Mouse (Mus musculus): ENCODE data around the gene Doxl2. TPM values are rescaled to one million over a fixed set of nuclear protein-coding genes. Genes with fewer than 3 reads are reported as not detected.

The Doxl2 gene
- polyA plus RNA-seq, 1 experiment from 2014 or later: not detected

DNA sequence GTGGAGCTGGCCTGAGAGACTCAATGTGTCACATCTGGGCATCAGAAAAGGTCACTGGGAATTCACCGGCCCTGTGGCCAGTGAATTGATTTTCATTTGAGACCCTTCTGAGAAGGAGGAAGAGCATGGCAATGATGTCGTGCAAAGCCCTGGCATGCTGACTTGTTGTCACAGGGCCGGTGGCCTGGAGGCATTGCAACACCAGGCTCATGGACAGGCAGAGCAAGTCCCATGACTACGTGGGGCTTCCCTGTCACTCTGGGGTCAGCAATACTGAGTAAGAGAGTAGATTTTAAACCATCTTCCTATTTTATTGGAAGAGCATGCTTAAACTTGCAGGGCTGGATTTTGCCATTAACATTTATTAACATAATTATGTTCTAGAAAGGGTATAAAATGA lies 38.3 kb downstream of the Doxl2 start:
- no peak overlapping the region for H3K4me3 ChIP-seq
- H3K4me1 ChIP-seq: no peaks in the 10 kb centered on the region
- H3K9me3 ChIP-seq: no peaks in the 10 kb centered on the region
- no peaks in the 10 kb centered on the region for H3K27me3 ChIP-seq (replicated peaks)
- WGBS: 87% methylated on average over 4 of the region's 4 CpGs
- ATAC-seq (ENCODE audit: low FRiP score, low read depth): no peak
- no peak overlapping the region for H3K9ac ChIP-seq
- no peak overlapping the region for H3K27ac ChIP-seq
- H3K4me2 ChIP-seq (replicated peaks): no peak overlapping the region
- H3K36me3 ChIP-seq: no peaks in the 10 kb centered on the region

DNA sequence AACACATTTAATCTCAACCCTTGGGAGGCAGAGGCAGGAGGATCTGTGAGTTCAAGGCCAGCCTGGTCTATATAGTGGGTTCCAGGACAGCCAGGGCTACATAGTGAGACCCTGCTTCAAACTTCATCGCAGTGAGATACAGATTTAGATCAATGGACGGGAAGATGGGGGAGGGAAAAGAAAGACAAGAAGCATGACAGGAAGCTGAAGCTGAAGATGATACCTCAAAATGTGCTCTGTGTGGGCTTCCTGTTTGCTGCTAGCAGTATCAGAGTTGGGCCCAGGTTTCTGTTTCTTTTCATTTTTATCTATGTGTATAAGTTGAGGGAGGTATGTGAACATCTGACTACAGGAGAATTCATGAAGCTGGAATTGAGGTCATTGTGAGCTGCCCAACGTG lies 38.7 kb downstream of the Doxl2 start:
- 88% methylated on average over 3 of the region's 3 CpGs for WGBS
- H3K9me3 ChIP-seq: no peaks in the 10 kb centered on the region

DNA sequence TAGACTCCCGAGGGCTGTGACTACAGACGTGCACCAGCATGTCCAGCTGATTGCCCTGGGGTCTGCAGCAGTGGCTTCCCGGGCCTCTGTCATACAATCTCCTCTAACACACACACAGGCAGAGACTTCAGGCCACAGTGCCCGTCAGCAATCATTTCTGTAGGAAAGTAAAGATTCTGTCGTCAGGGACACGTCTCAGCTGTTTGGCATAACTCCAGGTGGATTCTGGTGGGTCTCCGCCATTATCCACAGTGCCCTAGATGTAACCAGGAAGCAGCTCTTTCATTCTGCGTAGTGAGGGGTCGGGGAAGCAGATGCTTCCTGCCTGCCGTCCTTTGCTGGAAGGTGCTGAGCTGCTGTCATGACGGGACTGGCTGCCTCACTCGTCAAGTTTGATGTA lies 42.4 kb downstream of the Doxl2 start:
- H3K27ac ChIP-seq: no peak overlapping the region
- no peaks in the 10 kb centered on the region for H3K36me3 ChIP-seq
- no peak overlapping the region for H3K9ac ChIP-seq
- 79% methylated on average over 12 of the region's 12 CpGs for WGBS
- H3K9me3 ChIP-seq: no peaks in the 10 kb centered on the region
- ATAC-seq (ENCODE audit: low FRiP score, low read depth): no peak
- H3K4me3 ChIP-seq: no peak overlapping the region
- H3K27me3 ChIP-seq (replicated peaks): no peaks in the 10 kb centered on the region
- no peak overlapping the region for H3K4me2 ChIP-seq (replicated peaks)
- peaks cover 7% of the 10 kb centered on the region; the same call in 1 of the 2 replicates for H3K4me1 ChIP-seq

More for the DNA sequence above, 38.7 kb downstream of the Doxl2 start:
- Histone ChIP-seq H3K4me2 (replicated peaks) (no peak overlapping the region), H3K4me3 (no peak overlapping the region), H3K27me3 (replicated peaks) (no peaks in the 10 kb centered on the region), H3K27ac (no peak overlapping the region), H3K9ac (no peak overlapping the region), H3K36me3 (no peaks in the 10 kb centered on the region), H3K4me1 (no peaks in the 10 kb centered on the region)
- ATAC-seq (ENCODE audit: low FRiP score, low read depth): no peak

DNA sequence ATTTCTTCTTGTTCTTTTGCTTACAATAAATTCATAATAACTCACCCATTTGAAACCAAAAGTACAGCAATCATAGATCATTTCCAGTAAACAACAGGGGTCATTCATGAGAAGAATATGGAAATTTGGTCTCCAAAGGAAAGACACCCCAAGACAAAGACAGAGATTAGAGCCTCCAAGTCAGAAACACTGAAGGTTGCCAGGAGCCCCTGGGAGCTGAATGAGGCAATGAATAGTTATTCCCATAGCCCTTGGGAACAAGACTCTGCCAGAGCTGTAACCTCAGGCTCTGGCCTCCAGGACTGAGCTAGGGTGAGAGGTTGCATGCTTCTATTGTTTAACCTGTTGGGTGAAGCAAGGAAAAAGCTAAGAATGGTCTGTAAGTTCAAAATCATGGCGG lies 44.6 kb downstream of the Doxl2 start:
- H3K4me3 ChIP-seq: no peak overlapping the region
- H3K4me1 ChIP-seq: peaks cover 7% of the 10 kb centered on the region; the same call in 1 of the 2 replicates
- no peak overlapping the region for H3K27ac ChIP-seq
- H3K9ac ChIP-seq: no peak overlapping the region
- H3K36me3 ChIP-seq: no peaks in the 10 kb centered on the region
- no peak for ATAC-seq (ENCODE audit: low FRiP score, low read depth)
- no peaks in the 10 kb centered on the region for H3K9me3 ChIP-seq
- H3K4me2 ChIP-seq (replicated peaks): no peak overlapping the region
- WGBS: 87% methylated on average over 1 of the region's 1 CpGs
- H3K27me3 ChIP-seq (replicated peaks): no peaks in the 10 kb centered on the region

DNA sequence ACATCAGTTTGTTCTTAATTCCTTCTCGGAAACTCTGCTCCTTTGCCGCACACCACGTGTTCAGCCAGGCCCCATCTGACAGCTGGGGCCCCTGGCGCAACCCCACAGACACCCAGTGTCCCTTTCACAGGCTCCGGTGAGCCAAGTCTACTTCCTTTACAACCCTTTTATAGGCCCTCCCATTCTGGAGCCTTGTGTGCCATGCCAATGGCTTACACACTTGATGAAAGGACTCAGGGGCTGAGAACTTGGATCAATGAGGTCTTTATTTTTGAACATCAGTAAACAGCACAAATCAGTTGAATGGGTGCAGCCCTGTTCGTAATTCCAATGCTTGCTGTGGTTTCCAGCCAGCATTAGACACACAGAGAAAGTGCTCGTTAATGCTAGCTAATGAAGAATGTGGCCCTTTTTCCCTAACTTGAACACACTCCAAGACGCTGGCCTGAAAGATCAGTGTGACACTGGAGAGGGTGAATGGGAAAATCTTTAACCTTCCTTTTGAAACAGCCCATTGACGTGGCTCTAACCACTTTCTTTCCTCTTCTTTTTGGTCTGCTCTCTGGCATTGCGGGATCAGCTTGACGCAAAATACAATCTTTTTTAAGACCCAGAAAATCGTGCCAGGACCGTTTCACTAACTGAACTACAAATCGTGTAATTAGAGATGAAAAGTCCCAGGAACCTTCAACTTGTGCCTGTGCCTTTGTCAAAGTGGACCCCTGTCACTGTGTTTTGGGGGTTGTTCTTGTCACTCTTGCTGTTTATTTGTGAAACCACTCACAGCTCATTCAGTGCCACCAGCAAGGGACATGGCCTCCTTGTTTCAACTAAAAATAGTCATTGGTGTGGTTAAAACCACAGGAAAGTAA lies 46.6 kb downstream of the Doxl2 start:
- Histone ChIP-seq H3K9me3 (no peaks in the 10 kb centered on the region), H3K36me3 (no peaks in the 10 kb centered on the region), H3K4me2 (replicated peaks) (no peak overlapping the region), H3K4me3 (no peak overlapping the region), H3K27ac (no peak overlapping the region), H3K9ac (no peak overlapping the region), H3K4me1 (peaks cover 7% of the 10 kb centered on the region; the same call in 1 of the 2 replicates), H3K27me3 (replicated peaks) (no peaks in the 10 kb centered on the region)
- 41% methylated on average over 14 of the region's 14 CpGs for whole genome bisulfite sequencing
- ATAC-seq (ENCODE audit: low FRiP score, low read depth): peak; percentile 63

DNA sequence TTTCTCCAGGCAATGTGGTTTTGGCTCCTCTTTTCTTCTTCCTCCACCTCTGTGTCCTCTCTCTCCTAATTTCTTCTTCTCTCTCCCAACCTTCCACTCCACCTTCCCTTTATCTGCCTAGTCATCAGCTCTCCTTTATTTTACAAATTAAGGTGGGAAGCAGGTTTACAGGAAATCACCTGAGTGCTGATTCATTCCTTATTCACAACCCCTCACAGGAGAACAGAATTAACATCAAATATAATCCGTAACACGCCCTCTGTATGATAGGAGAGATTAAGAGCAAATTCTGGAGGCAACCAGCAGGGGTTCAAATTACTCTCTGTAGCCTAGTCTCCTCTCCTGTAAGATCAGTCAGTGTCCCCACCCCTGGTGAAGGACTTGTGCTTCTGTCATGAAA lies 47.6 kb downstream of the Doxl2 start:
- no peak for ATAC-seq (ENCODE audit: low FRiP score, low read depth)
- Histone ChIP-seq H3K27ac (no peak overlapping the region), H3K36me3 (no peaks in the 10 kb centered on the region), H3K4me1 (peaks cover 7% of the 10 kb centered on the region; the same call in 1 of the 2 replicates), H3K27me3 (replicated peaks) (no peaks in the 10 kb centered on the region), H3K4me3 (no peak overlapping the region), H3K9ac (no peak overlapping the region), H3K9me3 (no peaks in the 10 kb centered on the region), H3K4me2 (replicated peaks) (no peak overlapping the region)
- 90% methylated on average over 2 of the region's 2 CpGs for WGBS

DNA sequence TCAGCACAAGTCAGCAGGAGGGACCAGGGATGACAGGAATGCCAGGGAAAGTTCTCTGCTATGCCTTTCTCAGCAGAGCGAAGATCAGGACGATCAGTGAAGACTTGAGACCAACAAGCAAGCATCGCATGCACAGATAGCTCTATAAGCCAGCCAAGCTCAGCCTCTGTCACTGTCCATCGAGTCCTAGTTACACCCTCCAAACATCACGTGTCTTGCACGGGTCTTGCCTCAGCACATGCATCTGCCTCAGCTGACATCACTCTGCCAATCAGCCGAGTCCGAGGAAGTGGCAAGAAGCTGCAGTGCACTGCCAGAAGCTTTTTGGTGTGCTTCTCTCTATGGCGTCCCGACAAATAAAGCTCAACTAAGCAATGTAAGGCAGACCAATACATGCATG lies 48.6 kb downstream of the Doxl2 start:
- Histone ChIP-seq H3K9ac (no peak overlapping the region), H3K27ac (no peak overlapping the region), H3K4me1 (peaks cover 7% of the 10 kb centered on the region; the same call in 1 of the 2 replicates), H3K4me3 (no peak overlapping the region), H3K9me3 (no peaks in the 10 kb centered on the region), H3K27me3 (replicated peaks) (no peaks in the 10 kb centered on the region), H3K4me2 (replicated peaks) (no peak overlapping the region), H3K36me3 (no peaks in the 10 kb centered on the region)
- 86% methylated on average over 10 of the region's 10 CpGs for WGBS
- ATAC-seq (ENCODE audit: low FRiP score, low read depth): no peak

DNA sequence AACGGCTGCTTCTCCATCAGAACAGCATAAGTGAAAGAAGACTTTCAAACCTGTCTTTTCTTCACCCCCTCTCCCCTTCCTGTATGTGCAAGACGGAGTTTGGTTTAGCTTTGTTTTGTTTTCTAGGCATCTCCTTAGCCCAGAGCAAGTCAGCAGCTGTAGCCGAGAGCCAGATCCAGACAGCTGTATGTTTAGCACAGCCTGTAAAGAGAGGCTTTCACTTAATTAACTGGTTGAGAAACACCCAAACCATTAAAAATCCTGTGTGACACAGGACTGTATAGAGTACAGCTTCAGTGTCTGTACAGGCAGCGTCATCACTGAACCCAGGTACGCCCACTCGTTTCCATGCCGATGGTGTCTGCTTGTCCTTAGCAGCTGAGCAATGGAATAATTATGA lies 50.5 kb downstream of the Doxl2 start:
- H3K4me2 ChIP-seq (replicated peaks): no peak overlapping the region
- peaks cover 7% of the 10 kb centered on the region; the same call in 1 of the 2 replicates for H3K4me1 ChIP-seq
- H3K9ac ChIP-seq: no peak overlapping the region
- 86% methylated on average over 7 of the region's 7 CpGs for WGBS
- no peak overlapping the region for H3K27ac ChIP-seq
- H3K9me3 ChIP-seq: no peaks in the 10 kb centered on the region
- no peak for ATAC-seq (ENCODE audit: low FRiP score, low read depth)
- H3K27me3 ChIP-seq (replicated peaks): no peaks in the 10 kb centered on the region
- H3K4me3 ChIP-seq: no peak overlapping the region
- no peaks in the 10 kb centered on the region for H3K36me3 ChIP-seq

DNA sequence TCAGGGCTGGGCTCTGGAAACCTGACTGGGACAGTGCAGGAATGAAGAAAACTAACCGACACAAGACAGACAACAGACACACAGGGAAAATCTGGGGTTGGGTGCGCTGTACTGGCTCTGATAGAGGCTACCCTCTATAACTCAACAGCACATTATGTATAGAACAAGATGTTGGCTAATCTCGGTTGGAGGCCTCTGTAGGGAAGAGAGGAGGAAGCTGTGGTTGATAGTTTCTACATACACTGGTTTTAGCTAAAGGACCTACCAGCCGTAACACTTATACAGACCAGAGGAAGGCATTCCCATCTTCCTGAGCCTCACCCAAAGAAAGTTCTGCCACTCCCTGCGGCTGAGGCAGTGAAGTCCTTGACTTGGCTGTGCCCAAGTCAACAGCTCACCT lies 51.7 kb downstream of the Doxl2 start:
- H3K27me3 ChIP-seq (replicated peaks): no peaks in the 10 kb centered on the region
- no peak overlapping the region for H3K27ac ChIP-seq
- ATAC-seq (ENCODE audit: low FRiP score, low read depth): no peak
- no peak overlapping the region for H3K9ac ChIP-seq
- H3K4me3 ChIP-seq: no peak overlapping the region
- WGBS: 93% methylated on average over 5 of the region's 5 CpGs
- no peak overlapping the region for H3K4me2 ChIP-seq (replicated peaks)
- no peaks in the 10 kb centered on the region for H3K36me3 ChIP-seq
- no peaks in the 10 kb centered on the region for H3K4me1 ChIP-seq
- H3K9me3 ChIP-seq: no peaks in the 10 kb centered on the region

DNA sequence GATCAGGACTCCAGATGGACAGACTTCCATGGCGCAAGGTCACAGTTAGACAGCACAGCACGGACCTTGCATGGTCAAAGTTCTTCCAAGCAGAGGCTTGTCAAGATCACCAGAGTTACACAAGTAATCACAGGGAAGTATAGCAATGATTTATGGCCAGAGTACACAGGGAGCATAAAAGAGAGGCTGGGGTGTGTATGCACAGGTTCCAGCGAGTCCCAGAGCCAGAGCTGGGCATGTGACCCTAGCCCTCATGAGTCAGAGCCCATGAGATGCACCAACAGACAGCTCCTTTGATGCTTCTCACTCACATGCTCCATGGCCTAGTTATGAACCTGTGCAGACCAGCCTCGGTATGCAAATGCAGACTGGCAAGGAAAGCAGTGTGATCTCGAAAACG lies 53.3 kb downstream of the Doxl2 start:
- 83% methylated on average over 6 of the region's 6 CpGs for whole genome bisulfite sequencing
- Histone ChIP-seq H3K4me3 (no peak overlapping the region), H3K4me1 (no peaks in the 10 kb centered on the region), H3K9ac (no peak overlapping the region), H3K4me2 (replicated peaks) (no peak overlapping the region), H3K36me3 (no peaks in the 10 kb centered on the region), H3K27me3 (replicated peaks) (no peaks in the 10 kb centered on the region), H3K9me3 (no peaks in the 10 kb centered on the region), H3K27ac (no peak overlapping the region)
- no peak for ATAC-seq (ENCODE audit: low FRiP score, low read depth)

Other genes starting within 250 kb of the Doxl2 start
- 6.0 and 8.3 TPM in 2 replicates for gene Gimap1, start 235.9 kb upstream of the Doxl2 start, polyA plus RNA-seq (2016; fragmentation: Nextera tagmentation; extraction: Ambion mirVana)
- gene Gimap5, start 228.8 kb upstream of the Doxl2 start, polyA plus RNA-seq (2016; fragmentation: Nextera tagmentation; extraction: Ambion mirVana): 1.4 and 1.8 TPM in 2 replicates
- gene Gimap3, start 204.1 kb upstream of the Doxl2 start, polyA plus RNA-seq (2016; fragmentation: Nextera tagmentation; extraction: Ambion mirVana): not detected in 2 replicates
- 19.3 and 21.2 TPM in 2 replicates for gene Tmem176a, start 134.0 kb upstream of the Doxl2 start, polyA plus RNA-seq (2016; fragmentation: Nextera tagmentation; extraction: Ambion mirVana)
- 72.6 and 82.3 TPM in 2 replicates for gene Tmem176b, start 133.5 kb upstream of the Doxl2 start, polyA plus RNA-seq (2016; fragmentation: Nextera tagmentation; extraction: Ambion mirVana)
- gene Aoc1, start 102.1 kb upstream of the Doxl2 start, polyA plus RNA-seq (2016; fragmentation: Nextera tagmentation; extraction: Ambion mirVana): 0.19 TPM in 1 of 2 replicates, not detected in the other
- not detected in 2 replicates for gene 1600015I10Rik, start 45.1 kb upstream of the Doxl2 start, polyA plus RNA-seq (2016; fragmentation: Nextera tagmentation; extraction: Ambion mirVana)
- gene Svs1, start 11.9 kb downstream of the Doxl2 start, polyA plus RNA-seq (2016; fragmentation: Nextera tagmentation; extraction: Ambion mirVana): not detected in 2 replicates
- 0.89 and 0.95 TPM in 2 replicates for gene Gpnmb, start 61.6 kb downstream of the Doxl2 start, polyA plus RNA-seq (2016; fragmentation: Nextera tagmentation; extraction: Ambion mirVana)
- 64.3 and 64.7 TPM in 2 replicates for gene Malsu1, start 98.8 kb downstream of the Doxl2 start, polyA plus RNA-seq (2016; fragmentation: Nextera tagmentation; extraction: Ambion mirVana)
- 94.0 and 95.9 TPM in 2 replicates for gene Igf2bp3, start 240.0 kb downstream of the Doxl2 start, polyA plus RNA-seq (2016; fragmentation: Nextera tagmentation; extraction: Ambion mirVana)

All from neural tube, embryonic 12.5 days (tissue).